Comparison of ENCODE assay signal across 8 mouse cellular contexts in genomic region chr13:91908202-91908980, GRCm38 (mm10). TPM values are rescaled to one million over a fixed set of nuclear protein-coding genes. Genes with fewer than 3 reads are reported as not detected.
A peak's percentile ranks its signal among the peaks of the same experiment; 100 is the strongest.
DNase-seq lines count a peak whose midpoint lies in the region; ATAC-seq and TF ChIP-seq lines count a peak whose summit lies in the region.

No protein-coding gene starts in this region.

- TF ChIP-seq CTCF in Patski (IDR thresholded peaks at IDR 0.05), result peak; percentile 96

- in situ Hi-C loops in Patski (cut with MboI; ENCODE audit: low pct_unique_long_range_greater_than_20kb), result loop anchor here (5.0 to 25.0 kb wide), 2 partner anchors 429 to 829 kb away; no protein-coding TSS in a partner anchor

- peak; percentile 24 for DNase-seq in Patski (ENCODE audit: low read depth, low spot score)
- peak; percentile 34 for DNase-seq in cerebellum, adult 8-10 months
- peak; percentile 59 to 70 for DNase-seq in frontal cortex, postnatal 14 days (ENCODE audit: low spot score in 2 of 2)
- DNase-seq in hindlimb bud, embryonic 11.5 days (ENCODE audit: extremely low spot score, low read depth, low spot score), result peak; percentile 42
- peak; percentile 82 to 87 for DNase-seq in left cerebral cortex, adult 18-20 months (ENCODE audit: low spot score in 2 of 2)
- peak; percentile 82 for DNase-seq in mesoderm, embryonic 11.5 days (ENCODE audit: low read depth, low spot score)
- peak; percentile 77 for DNase-seq in right cerebral cortex, postnatal 25 days
- peak; percentile 71 for DNase-seq in urinary bladder, postnatal 25 days (ENCODE audit: low spot score)

- POLR2A ChIA-PET in Patski (lab: Charles Lee), result no interaction called here

- no peaks in the 10 kb centered on the region for H3K27me3 ChIP-seq in Patski

- ATAC-seq in Patski, result peak; percentile 61

- CTCF ChIA-PET in Patski (lab: Charles Lee), result interaction anchor here (0.6 to 1.9 kb wide), 5 partner anchors 31 to 462 kb away, joined by 3 to 5 read pairs (median 3); partner anchors contain the start of genes Ckmt2 and Dhfr

RNA-seq across cellular contexts. Expression of gene Ckmt2, which starts 31.7 kb away (rescaled TPM):
- polyA plus RNA-seq in Patski (2021), result not detected
- not detected for total RNA-seq in left cerebral cortex, adult 18-20 months (2021)

Comparison
In these comparisons a context has a peak if more than half of its experiments do, and no peak if none do; other contexts are left out.
1. Peak in every context shown above with its lines: DNase-seq and ATAC-seq.
2. DNase-seq: peak in every context shown above with its lines; median percentile 84 in left cerebral cortex, adult 18-20 months; 82 in mesoderm, embryonic 11.5 days; 77 in right cerebral cortex, postnatal 25 days; 71 in urinary bladder, postnatal 25 days; 64 in frontal cortex, postnatal 14 days; 42 in hindlimb bud, embryonic 11.5 days; 34 in cerebellum, adult 8-10 months; 24 in Patski.